In genomic region chr13:46554736-46555135, GRCm38 (mm10) we compare ENCODE assay signal across 20 mouse cellular contexts. TPM values are rescaled to one million over a fixed set of nuclear protein-coding genes. Genes with fewer than 3 reads are reported as not detected.
A peak's percentile ranks its signal among the peaks of the same experiment; 100 is the strongest.
DNase-seq lines count a peak whose midpoint lies in the region; ATAC-seq and TF ChIP-seq lines count a peak whose summit lies in the region.
"Had no signal": no experiment of that assay in that cellular context is flagged by ENCODE, and none has a peak within 500 bp of the region (broad histone marks: within the 10 kb centered on the region; RNA-seq: fewer than 3 reads in every experiment).

No protein-coding gene starts in this region.

- H3K9me3 ChIP-seq in forebrain, embryonic 13.5 days (replicated peaks) = peaks cover 5% of the 10 kb centered on the region; the same call in 1 of the 2 replicates
- no peaks in the 10 kb centered on the region for H3K9me3 ChIP-seq in midbrain, embryonic 15.5 days
- H3K9me3 ChIP-seq: limb, embryonic 15.5 days had no signal

- no peak overlapping the region for H3K4me3 ChIP-seq in layer of hippocampus, adult 2 months
- H3K4me3 ChIP-seq in forebrain, embryonic 13.5 days = no peak overlapping the region
- no peak overlapping the region for H3K4me3 ChIP-seq in midbrain, embryonic 15.5 days
- H3K4me3 ChIP-seq: heart, adult 2 months; heart, embryonic 15.5 days; limb, embryonic 15.5 days; megakaryocyte, embryonic 14.5 days had no signal

- no peak overlapping the region for H3K9ac ChIP-seq in forebrain, embryonic 13.5 days
- H3K9ac ChIP-seq in midbrain, embryonic 15.5 days = no peak overlapping the region
- H3K9ac ChIP-seq: heart, embryonic 15.5 days; limb, embryonic 15.5 days; liver, postnatal 0 days had no signal

- peak overlapping the region; percentile 10; the same call in 1 of the 2 replicates for H3K27ac ChIP-seq in layer of hippocampus, adult 2 months
- H3K27ac ChIP-seq in forebrain, embryonic 13.5 days = no peak overlapping the region
- H3K27ac ChIP-seq in midbrain, embryonic 15.5 days = peak overlapping the region; percentile 71
- H3K27ac ChIP-seq: heart, adult 2 months; heart, embryonic 15.5 days; limb, embryonic 15.5 days had no signal

- peak; percentile 17 for DNase-seq in embryo, embryonic 11 days
- no peak for DNase-seq in embryo, embryonic 9.5 days (ENCODE audit: extremely low spot score)
- no peak for DNase-seq in layer of hippocampus, adult 2 months (ENCODE audit: low spot score in 2 of 2)
- DNase-seq in layer of hippocampus, postnatal 10 days (ENCODE audit: low spot score in 2 of 2) = no peak
- DNase-seq in kidney, postnatal 10 days = no peak
- no peak for DNase-seq in adrenal gland, postnatal 14 days
- DNase-seq: adrenal gland, adult 8-10 months; cerebellum, adult 11 months; gastrocnemius, postnatal 14 days; heart, adult 2 months; heart, postnatal 4 days; liver, postnatal 0 days; lung, postnatal 10 days; right cerebral cortex, postnatal 4 days had no signal

- WGBS in forebrain, embryonic 13.5 days = 27% methylated on average over 9 of the region's 9 CpGs
- 32% methylated on average over 9 of the region's 9 CpGs for WGBS in midbrain, embryonic 15.5 days

- no peak for TF ChIP-seq CTCF in layer of hippocampus, adult 2 months (conservative IDR thresholded peaks at IDR 0.05)

- H3K4me1 ChIP-seq in forebrain, embryonic 13.5 days = peaks cover 17% of the 10 kb centered on the region
- peaks cover 14% of the 10 kb centered on the region for H3K4me1 ChIP-seq in midbrain, embryonic 15.5 days
- H3K4me1 ChIP-seq: limb, embryonic 15.5 days; megakaryocyte, embryonic 14.5 days had no signal

- 0 out of 2 replicates have a peak, but pooled peaks have one; percentile 33 for ATAC-seq in forebrain, embryonic 13.5 days
- peak; percentile 85 for ATAC-seq in midbrain, embryonic 15.5 days (replicated peaks)
- ATAC-seq: intestine, embryonic 16.5 days; liver, postnatal 0 days had no signal

- H3K4me2 ChIP-seq in forebrain, embryonic 13.5 days = 0 out of 2 replicates have a peak overlapping the region, but pooled peaks have one; percentile 16
- no peak overlapping the region; the same call in 1 of the 2 replicates for H3K4me2 ChIP-seq in midbrain, embryonic 15.5 days
- H3K4me2 ChIP-seq: heart, embryonic 15.5 days; limb, embryonic 15.5 days had no signal

- H3K27me3 ChIP-seq in forebrain, embryonic 13.5 days = no peaks in the 10 kb centered on the region
- no peaks in the 10 kb centered on the region; the same call in 1 of the 2 replicates for H3K27me3 ChIP-seq in midbrain, embryonic 15.5 days (replicated peaks)
- H3K27me3 ChIP-seq: heart, embryonic 15.5 days; limb, embryonic 15.5 days had no signal

- H3K36me3 ChIP-seq in forebrain, embryonic 13.5 days (ENCODE audit: poor library complexity, severe bottlenecking) = no peaks in the 10 kb centered on the region
- H3K36me3 ChIP-seq in midbrain, embryonic 15.5 days (replicated peaks) = no peaks in the 10 kb centered on the region
- H3K36me3 ChIP-seq: limb, embryonic 15.5 days had no signal

RNA-seq across cellular contexts. Expression of gene Cap2, which starts 53.1 kb away (rescaled TPM):
- 100 to 1,000 TPM; 216 to 220 TPM for total RNA-seq in layer of hippocampus, adult 2 months (2021)
- total RNA-seq in layer of hippocampus, postnatal 10 days (2021) = 10 to 100 TPM; 69.4 to 72.4 TPM
- 10.8 and 11.8 TPM in 2 replicates for polyA plus RNA-seq in forebrain, embryonic 13.5 days (2015; fragmentation: Nextera tagmentation; extraction: Ambion mirVana)
- polyA plus RNA-seq in midbrain, embryonic 15.5 days (2015; fragmentation: Nextera tagmentation; extraction: Ambion mirVana) = 9.8 and 12.4 TPM in 2 replicates
- total RNA-seq in adrenal gland, postnatal 14 days (2021) = 2.4 and 3.0 TPM in 2 replicates

Comparison
In these comparisons a context has a peak if more than half of its experiments do, and no peak if none do; other contexts are left out.
1. RNA of gene Cap2, which starts 53.1 kb away (total RNA-seq): 216 to 220 TPM in layer of hippocampus, adult 2 months and 69.4 to 72.4 TPM in layer of hippocampus, postnatal 10 days; 2.4 to 3.0 TPM in adrenal gland, postnatal 14 days; every median in the first group is over 10 times any median in the second.